Mouse (Mus musculus): ENCODE data around the gene Uvrag. TPM values are rescaled to one million over a fixed set of nuclear protein-coding genes. Genes with fewer than 3 reads are reported as not detected.
A peak's percentile ranks its signal among the peaks of the same experiment; 100 is the strongest.

The Uvrag gene
- polyA plus RNA-seq, 2 experiments from 2014 or later: 6.7 to 8.9 TPM

DNA sequence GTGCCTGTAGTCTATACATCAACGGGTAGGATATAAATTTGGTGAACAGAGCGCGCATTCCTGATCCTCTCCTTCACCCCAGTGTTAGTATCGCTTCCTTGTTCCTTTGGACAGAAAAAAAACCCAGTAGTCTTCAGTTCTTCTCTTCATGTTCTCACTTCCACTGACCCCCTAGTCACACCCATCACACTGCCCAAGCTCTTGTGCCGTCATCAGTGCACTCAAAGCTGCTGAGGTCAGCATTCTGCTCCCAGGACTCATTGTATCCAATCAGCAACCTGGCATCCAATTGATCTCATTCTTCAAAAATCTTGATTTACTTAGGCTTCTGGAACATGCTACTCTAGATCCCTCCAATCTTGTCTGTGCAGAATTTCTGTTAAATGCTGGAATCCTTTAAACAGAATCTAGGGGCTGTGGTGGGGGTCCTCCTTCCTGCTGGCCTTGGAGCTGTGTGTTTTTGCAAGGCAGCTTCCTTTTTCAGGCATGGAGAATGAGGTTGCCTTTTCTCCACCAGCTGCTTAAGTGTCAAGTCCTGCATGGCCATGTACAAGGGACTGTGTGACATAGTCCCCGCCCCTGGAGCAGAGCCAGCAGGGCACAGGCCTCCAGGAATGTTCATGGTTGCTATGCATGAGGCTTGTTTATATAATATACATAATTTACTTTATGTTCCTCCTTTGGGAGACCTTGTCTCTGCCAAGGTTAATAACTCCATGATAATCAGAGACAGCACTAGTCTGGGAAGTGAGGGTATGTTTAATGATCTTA lies 88.3 kb downstream of the Uvrag start:
- ATAC-seq: no peak

GRCm38 (mm10) chr7:99050882-99051281 lies 90.1 kb downstream of the Uvrag start:
- ATAC-seq: no peak

GRCm38 (mm10) chr7:99049897-99050296 lies 91.0 kb downstream of the Uvrag start:
- peak; percentile 52 for ATAC-seq

DNA sequence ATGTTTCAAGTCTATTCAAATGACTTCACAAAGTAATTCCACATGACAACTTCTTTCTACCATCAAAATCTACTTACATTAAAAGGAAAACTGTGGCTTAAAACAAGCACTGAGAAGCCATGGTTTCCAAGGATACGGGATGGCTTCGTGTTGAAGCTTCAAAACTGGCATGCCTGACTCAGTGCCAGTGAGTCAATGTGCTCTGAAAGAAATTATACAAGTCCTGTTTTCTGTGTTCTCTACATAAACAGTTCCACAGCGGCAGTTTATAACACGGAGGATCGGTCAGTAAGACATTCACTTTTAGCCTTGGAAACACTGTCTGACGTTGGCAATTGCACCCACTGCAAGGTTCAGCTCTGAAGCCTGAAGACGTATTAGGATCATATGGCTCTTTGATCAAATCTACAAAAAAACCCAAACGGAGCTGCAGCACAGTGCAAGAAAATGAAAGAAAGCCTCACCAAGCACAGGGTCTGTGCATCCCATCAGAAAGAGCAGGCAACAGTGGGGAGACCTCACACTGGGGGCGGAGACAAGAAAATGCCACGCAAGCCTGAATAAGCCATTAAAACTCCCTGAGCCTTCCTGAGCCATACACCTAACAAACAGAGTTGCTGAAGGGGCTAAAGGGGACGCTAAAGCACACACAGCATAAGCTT lies 94.3 kb downstream of the Uvrag start:
- no peak for ATAC-seq

GRCm38 (mm10) chr7:99045525-99045924 lies 95.4 kb downstream of the Uvrag start:
- ATAC-seq: no peak

DNA sequence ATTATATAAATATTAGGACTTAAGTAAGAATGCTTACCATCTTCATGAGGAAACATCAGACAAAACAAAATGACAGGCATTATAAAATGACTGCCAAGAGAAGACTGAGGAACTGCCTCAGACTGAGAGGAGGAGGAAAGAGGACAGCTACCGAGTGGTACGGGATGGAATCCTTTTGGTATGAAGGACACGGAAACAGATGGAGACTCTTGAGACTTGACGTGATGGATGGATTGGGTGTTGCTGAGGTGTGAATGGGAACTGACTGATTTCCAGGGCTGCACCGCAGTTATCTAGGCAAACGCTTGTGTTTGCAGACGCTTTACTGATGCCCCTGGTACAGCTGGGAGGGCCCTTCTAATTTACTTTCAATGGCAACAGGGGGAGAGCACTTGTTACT lies 97.0 kb downstream of the Uvrag start:
- no peak for ATAC-seq

DNA sequence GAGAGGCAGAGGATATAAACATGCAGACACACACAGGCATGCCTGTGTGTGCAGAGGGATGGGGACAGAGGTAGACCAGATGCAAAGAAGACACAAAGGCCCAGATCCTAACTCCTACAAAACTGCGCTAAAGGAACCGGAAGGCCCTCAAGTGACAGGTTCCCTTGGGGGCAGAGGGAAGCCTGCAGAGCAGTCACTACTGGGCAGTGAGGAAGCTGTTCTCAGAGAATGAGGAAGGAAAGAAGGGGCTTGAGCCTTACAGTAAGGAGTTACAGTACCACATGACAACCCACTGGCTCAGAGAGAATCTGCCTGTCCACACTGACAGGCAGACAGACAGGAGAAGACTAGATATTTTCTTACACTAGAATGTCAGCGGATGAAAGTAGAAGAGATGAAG lies 97.6 kb downstream of the Uvrag start:
- ATAC-seq: no peak

DNA sequence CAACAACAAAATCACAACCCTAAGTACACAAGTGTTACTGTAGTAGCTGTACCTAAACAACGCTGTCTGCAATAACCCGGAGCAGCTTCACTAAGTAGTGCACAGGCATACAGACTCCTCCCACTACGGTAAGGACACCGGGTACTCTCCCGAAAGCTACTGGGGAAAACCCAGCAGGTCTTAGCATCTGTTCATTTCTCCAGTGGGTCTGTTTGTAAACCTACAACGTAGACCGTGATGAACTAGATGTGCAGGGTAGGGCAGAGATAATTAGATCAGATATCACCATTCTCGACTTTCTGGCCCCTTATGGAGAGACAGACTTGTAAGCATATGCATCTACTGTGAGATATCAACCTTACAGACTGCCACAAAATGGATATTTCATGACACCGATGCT lies 99.1 kb downstream of the Uvrag start:
- ATAC-seq: peak; percentile 94

DNA sequence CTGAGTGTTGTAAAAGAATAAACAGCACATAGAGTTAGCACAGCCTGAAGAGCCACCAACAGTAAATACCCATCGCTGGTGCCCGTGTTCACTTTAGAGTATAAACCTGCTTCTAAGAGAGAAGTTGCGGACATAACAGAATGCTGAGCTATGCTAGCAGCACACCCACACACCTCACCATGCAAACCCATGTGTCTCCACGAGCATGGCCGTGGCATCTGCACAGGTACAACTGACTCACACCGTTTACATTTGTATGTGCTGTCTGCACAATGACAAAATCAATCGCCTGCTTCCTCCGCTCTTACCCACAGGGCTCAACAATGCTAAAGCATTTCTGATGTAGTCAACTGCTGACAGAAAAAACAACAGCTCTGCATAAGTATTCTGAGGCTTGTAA lies 101.0 kb downstream of the Uvrag start:
- ATAC-seq: no peak

- no peak for ATAC-seq
These were observed 104.7 kb downstream of the Uvrag start for GRCm38 (mm10) chr7:99036284-99036683.

- no peak for ATAC-seq
These were observed 106.0 kb downstream of the Uvrag start for GRCm38 (mm10) chr7:99034909-99035308.

DNA sequence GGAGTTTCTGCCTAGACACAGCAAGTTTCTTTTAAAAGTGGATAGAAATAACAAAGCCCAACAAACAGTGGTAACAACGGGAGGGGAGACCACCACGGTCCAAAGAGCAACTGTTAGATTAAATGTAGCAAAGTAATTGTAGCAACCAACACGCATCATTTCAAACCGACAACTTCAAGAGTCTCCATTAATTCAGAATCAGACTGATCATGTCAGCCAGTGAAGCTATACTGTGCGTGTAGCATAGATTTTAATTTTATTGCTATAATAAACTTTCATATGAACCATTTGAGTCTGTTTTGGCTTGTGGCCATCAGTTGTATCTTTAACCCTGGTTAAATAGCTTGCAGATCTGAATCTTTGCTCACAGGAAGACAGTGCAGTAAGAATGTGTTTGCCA lies 107.1 kb downstream of the Uvrag start:
- no peak for ATAC-seq

DNA sequence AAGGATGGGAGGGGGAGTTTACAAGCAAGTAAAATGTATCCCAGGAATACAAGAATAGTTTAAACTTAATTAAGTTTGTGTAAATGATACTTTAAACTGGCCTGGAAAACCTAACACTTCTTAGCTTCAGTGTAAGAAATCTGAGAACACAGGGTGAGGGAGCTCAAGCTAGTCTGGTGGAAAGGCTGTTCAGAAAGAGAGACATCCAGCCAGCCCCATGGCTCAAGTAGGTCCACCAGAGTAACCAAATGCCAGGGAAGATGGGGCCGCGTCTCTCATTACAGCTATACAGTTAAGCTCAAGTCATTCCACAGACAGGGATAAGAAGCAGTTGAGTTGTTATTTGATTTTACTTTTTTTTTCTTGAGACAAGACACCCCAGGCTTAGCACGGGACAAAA lies 107.6 kb downstream of the Uvrag start:
- no peak for ATAC-seq

- no peak for ATAC-seq
These were observed 108.9 kb downstream of the Uvrag start for GRCm38 (mm10) chr7:99032051-99032450.

DNA sequence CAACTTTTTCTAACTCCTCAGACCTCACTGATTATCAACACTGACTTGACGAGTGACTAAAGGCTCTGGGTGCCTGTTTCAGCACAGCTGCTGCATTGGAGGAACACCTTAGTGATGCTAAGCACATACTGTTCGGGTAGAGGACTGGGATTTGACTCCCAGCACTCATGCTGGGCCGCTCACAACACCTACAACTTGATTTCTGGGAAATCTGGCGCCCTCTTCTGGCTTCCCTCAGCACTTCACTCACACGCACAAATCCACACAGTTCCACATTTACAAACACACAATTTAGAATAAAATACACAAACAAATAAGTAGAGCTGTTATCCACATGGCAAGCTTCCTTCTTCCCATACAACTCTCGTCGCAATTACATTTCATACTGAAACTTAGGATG lies 112.8 kb downstream of the Uvrag start:
- ATAC-seq: no peak

DNA sequence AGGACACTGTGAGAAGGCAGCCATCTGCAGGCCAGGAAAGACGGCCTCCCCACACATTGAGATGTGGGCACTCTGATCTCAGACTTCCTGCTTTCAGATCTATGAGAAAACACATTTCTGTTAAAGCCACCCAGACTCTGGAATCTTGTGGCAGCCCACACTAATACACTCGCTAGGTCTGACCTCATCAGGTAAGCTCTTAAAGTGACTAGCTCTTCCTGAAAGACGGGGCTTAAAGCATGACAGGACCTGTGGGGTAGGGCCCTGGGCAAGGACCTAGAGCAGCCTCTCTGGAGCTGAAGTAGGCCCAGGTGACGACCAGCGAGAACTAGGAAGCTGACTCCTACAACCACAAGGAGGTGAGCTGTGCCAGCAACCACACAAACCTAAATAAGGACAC lies 113.8 kb downstream of the Uvrag start:
- ATAC-seq: peak; percentile 43

DNA sequence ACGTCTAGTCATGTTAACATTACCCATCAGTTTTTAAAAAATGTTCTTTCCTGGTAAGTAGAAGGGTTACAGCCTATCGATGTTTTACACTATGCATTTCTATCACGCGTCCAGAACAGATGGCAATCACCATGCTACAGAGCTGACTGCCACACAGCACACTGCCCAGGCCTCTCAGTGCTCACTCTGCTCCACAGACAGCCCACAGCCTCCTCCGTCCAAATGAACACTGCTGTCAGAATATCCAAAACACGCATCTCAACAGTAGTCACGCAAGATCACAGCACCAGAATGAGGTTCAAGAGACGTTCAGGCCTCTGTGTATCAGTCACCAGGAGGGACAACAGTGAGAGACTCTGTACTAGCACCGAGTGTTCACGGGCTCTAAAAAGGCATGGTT lies 115.0 kb downstream of the Uvrag start:
- no peak for ATAC-seq

DNA sequence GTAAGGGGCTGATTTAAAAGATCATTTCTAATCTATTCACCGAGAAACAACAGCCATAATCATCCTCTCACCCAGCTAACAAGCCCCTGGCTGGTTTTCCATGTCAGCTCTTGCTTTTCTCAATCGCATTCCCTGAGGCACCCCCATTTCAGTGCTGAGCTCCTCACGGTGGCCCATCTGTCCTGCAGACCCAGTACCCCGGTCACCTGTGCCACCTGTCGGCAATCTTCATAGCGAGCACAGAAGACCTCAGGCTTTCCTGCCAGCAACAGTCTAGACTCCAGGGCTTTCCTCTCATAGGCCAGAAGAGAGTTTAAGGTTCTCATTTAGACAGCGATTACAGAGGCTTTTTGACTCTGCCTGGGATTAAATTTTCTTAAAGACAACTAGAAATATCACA lies 115.7 kb downstream of the Uvrag start:
- ATAC-seq: no peak

DNA sequence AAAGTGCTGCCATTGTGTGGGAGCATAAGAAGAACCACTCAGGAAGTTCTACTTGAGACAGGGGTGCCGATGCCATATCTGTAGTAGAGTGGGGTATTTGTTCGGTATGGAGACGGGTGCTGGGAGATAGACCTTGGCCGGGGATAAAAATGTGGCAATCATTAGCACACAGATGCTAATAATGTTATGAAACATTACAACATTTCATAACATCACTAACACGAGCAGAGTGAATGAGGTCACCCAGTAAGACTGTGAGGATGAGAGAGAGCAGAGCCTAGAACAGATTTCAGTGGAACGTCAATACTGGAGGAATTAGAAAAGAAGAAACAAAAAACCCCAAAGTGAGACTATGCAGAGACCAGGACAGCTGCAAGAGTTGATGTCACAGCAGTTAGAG lies 116.2 kb downstream of the Uvrag start:
- no peak for ATAC-seq

DNA sequence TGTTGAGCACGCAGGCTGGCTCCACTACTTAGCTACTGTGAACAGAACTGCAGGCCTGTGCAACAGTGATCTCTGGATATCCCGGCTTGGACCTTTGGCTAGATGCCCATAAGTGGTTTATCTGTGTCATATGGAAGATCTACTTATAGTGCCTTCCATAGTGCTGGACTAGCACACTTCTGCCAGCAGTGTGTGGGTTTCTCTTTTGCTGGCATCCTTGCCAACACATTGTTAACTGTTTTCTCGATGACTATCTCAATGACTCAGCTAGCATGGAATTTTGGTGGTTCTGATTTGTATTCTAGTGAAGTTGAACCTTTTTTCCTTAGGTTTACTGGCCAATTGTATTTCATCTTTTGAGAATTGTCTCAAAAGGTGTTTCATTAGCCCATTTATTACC lies 117.0 kb downstream of the Uvrag start:
- ATAC-seq: no peak

GRCm38 (mm10) chr7:99021277-99021676 lies 119.7 kb downstream of the Uvrag start:
- ATAC-seq: no peak

DNA sequence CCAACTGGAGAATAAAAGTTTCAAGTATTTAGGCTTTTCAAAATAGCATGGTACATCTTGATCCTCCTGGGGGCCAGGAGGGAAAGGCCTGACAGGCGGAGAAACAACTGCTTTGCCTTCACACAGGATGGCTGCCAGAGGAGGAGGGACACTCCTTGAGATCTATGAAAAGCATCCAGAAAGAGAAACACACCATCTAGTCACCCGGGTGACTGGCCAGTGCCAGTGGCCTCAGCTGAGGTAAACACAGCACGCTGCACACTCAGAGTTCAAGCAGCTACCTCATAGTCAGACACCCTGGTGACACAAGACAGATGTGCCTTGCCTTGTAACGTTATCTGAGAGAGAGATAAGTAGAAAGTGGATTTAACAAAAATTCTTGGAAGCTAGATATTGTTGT lies 120.6 kb downstream of the Uvrag start:
- no peak for ATAC-seq

- ATAC-seq: no peak
These were observed 123.6 kb downstream of the Uvrag start for GRCm38 (mm10) chr7:99017224-99017844.

GRCm38 (mm10) chr7:99015914-99016313 lies 125.0 kb downstream of the Uvrag start:
- ATAC-seq: no peak
